ENCODE assay signal across 9 mouse cellular contexts in genomic region chr15:32730839-32731238, GRCm38 (mm10).
DNase-seq lines count a peak whose midpoint lies in the region; ATAC-seq and TF ChIP-seq lines count a peak whose summit lies in the region.
"Had no signal": no experiment of that assay in that cellular context is flagged by ENCODE, and none has a peak within 500 bp of the region (broad histone marks: within the 10 kb centered on the region; RNA-seq: fewer than 3 reads in every experiment).

No protein-coding gene starts in this region.

- peak overlapping the region; percentile 13 for H3K4me2 ChIP-seq in myocyte (ENCODE audit: low read depth)
- H3K4me2 ChIP-seq: embryonic facial prominence, embryonic 13.5 days had no signal

- no peaks in the 10 kb centered on the region for H3K4me1 ChIP-seq in cerebellum, adult 2 months (ENCODE audit: control insufficient read depth, insufficient read depth, low read length)
- H3K4me1 ChIP-seq: embryonic facial prominence, embryonic 13.5 days had no signal

- DNase-seq in urinary bladder, postnatal 14 days (ENCODE audit: low spot score), result peak; percentile 4
- DNase-seq in urinary bladder, adult 2 months (ENCODE audit: low spot score), result no peak
- peak; percentile 40 to 43 for DNase-seq in cerebellum, adult 2 months
- DNase-seq in layer of hippocampus, adult 9-10 months (ENCODE audit: low spot score), result peak; percentile 47
- DNase-seq in spleen, postnatal 4 days (ENCODE audit: low spot score in 2 of 2), result no peak

- H3K36me3 ChIP-seq in myocyte (ENCODE audit: control insufficient read depth, insufficient read depth), result no peaks in the 10 kb centered on the region
- H3K36me3 ChIP-seq: embryonic facial prominence, embryonic 13.5 days had no signal

- TF ChIP-seq CTCF in cerebellum, adult 2 months (IDR thresholded peaks at IDR 0.05; ENCODE audit: borderline replicate concordance, insufficient read depth, low read depth, low read length), result peak; percentile 76

- no peaks in the 10 kb centered on the region for H3K79me2 ChIP-seq in myocyte (ENCODE audit: control insufficient read depth, insufficient read depth)

- no peak for TF ChIP-seq POLR2A in cerebellum, adult 2 months (IDR thresholded peaks at IDR 0.05; ENCODE audit: borderline replicate concordance, insufficient read depth, low read length)
- TF ChIP-seq POLR2A in myocyte (IDR thresholded peaks at IDR 0.05; ENCODE audit: insufficient read length, low read depth), result no peak

- peak; percentile 96 for ATAC-seq in frontal cortex, adult (ENCODE audit: low TSS enrichment)

- H3K27ac ChIP-seq in cerebellum, adult 2 months (ENCODE audit: insufficient read depth, low read length), result no peak overlapping the region
- H3K27ac ChIP-seq: embryonic facial prominence, embryonic 13.5 days; macrophage had no signal

- no peaks in the 10 kb centered on the region for H3K27me3 ChIP-seq in cerebellum, adult 2 months (ENCODE audit: control insufficient read depth, insufficient read depth, low read length)
- H3K27me3 ChIP-seq in myocyte (ENCODE audit: control insufficient read depth, insufficient read depth, insufficient read length), result peaks cover 3% of the 10 kb centered on the region
- H3K27me3 ChIP-seq: embryonic facial prominence, embryonic 13.5 days had no signal

- H3K4me3 ChIP-seq in cerebellum, adult 2 months (replicated peaks; ENCODE audit: insufficient read depth, low read depth, low read length), result no peak overlapping the region
- no peak overlapping the region for H3K4me3 ChIP-seq in myocyte
- H3K4me3 ChIP-seq: embryonic facial prominence, embryonic 13.5 days had no signal

- no peak overlapping the region for H3ac ChIP-seq in myocyte (ENCODE audit: control insufficient read depth, insufficient read length)

- WGBS in cerebellum, adult 2 months, result 23% methylated on average over 3 of the region's 3 CpGs

TF ChIP-seq in myocyte, 11 proteins besides CTCF, POLR2A, EP300 and RAD21:
- TF ChIP-seq CEBPB (IDR thresholded peaks at IDR 0.05; ENCODE audit: insufficient read depth, poor library complexity, severe bottlenecking) (no peak), SRF (IDR thresholded peaks at IDR 0.05; ENCODE audit: control insufficient read depth, insufficient read length, low read depth) (no peak), POLR2AphosphoS2 (IDR thresholded peaks at IDR 0.05; ENCODE audit: insufficient read length, low read depth) (no peak), TCF12 (IDR thresholded peaks at IDR 0.05; ENCODE audit: insufficient read depth, poor library complexity, severe bottlenecking) (no peak)

Comparison
In these comparisons a context has a peak if more than half of its experiments do, and no peak if none do; other contexts are left out.
1. DNase-seq: peak in urinary bladder, postnatal 14 days (single experiment), cerebellum, adult 2 months (2 of 2) and layer of hippocampus, adult 9-10 months (single experiment); none in urinary bladder, adult 2 months (single experiment) and spleen, postnatal 4 days (0 of 2).